Mouse (Mus musculus): Measurements from ENCODE around the gene Sept1.

- TF ChIP-seq CTCF (IDR thresholded peaks at IDR 0.05; ENCODE audit: low read depth, low read length) (no peak), POLR2A (IDR thresholded peaks at IDR 0.05; ENCODE audit: borderline replicate concordance, low read depth, low read length) (no peak)
Observed at GRCm38 (mm10) chr7:127253341-127253740, 20.4 kb upstream of the Sept1 start.

Measured in bone marrow macrophage, adult 2 months (primary cell).